8 mouse cellular contexts compared by ENCODE assay signal in genomic region chr7:139212754-139213745, GRCm38 (mm10). TPM values are rescaled to one million over a fixed set of nuclear protein-coding genes. Genes with fewer than 3 reads are reported as not detected.
DNase-seq lines count a peak whose midpoint lies in the region; ATAC-seq lines count a peak whose summit lies in the region.

Gene Lrrc27, plus strand, starts transcription at chr7:139212988.
Gene Stk32c, minus strand, starts transcription at chr7:139213307.

- WGBS in hindbrain, embryonic 14.5 days, result 3% methylated on average over 53 of the region's 53 CpGs

- peak; percentile 99 for DNase-seq in R1 (ENCODE audit: low read depth, low spot score)
- DNase-seq in cerebellum, postnatal 25 days, result peak; percentile 99
- DNase-seq in frontal cortex, postnatal 25 days (ENCODE audit: low spot score in 2 of 2), result peak; percentile 97 to 98
- DNase-seq in hindbrain, embryonic 14.5 days (ENCODE audit: low spot score), result peak; percentile 97
- peak; percentile 98 for DNase-seq in layer of hippocampus, postnatal 36 days
- DNase-seq in lung, postnatal 36 days, result peak; percentile 99
- peak; percentile 100 for DNase-seq in retina, postnatal 1 day
- DNase-seq in urinary bladder, adult 18-20 months (ENCODE audit: low spot score in 2 of 2), result peak; percentile 96 to 98

- no peaks in the 10 kb centered on the region for H3K27me3 ChIP-seq in hindbrain, embryonic 14.5 days (ENCODE audit: control insufficient read depth, insufficient read depth, low read length)

- H3K9me3 ChIP-seq in hindbrain, embryonic 14.5 days (ENCODE audit: control insufficient read depth, low read length), result no peaks in the 10 kb centered on the region

- H3K4me3 ChIP-seq in hindbrain, embryonic 14.5 days (replicated peaks; ENCODE audit: low read length), result peak within 1 kb of the TSS; percentile 55

- H3K4me1 ChIP-seq in hindbrain, embryonic 14.5 days (replicated peaks; ENCODE audit: control insufficient read depth, insufficient read depth, low read length), result peaks cover 11% of the 10 kb centered on the region

- H3K27ac ChIP-seq in hindbrain, embryonic 14.5 days, result peak within 1 kb of the TSS; percentile 88

- H3K9ac ChIP-seq in hindbrain, embryonic 14.5 days, result peak within 1 kb of the TSS; percentile 68

- peak within 1 kb of the TSS; percentile 60 for H3K4me2 ChIP-seq in hindbrain, embryonic 14.5 days (replicated peaks)

- no peaks in the 10 kb centered on the region for H3K36me3 ChIP-seq in hindbrain, embryonic 14.5 days (replicated peaks; ENCODE audit: control insufficient read depth, insufficient read depth)

- peak; percentile 97 for ATAC-seq in hindbrain, embryonic 14.5 days (ENCODE audit: low FRiP score)

RNA-seq across cellular contexts. Expression of gene Lrrc27, which starts in this region (rescaled TPM):
- 5.2 and 6.2 TPM in 2 replicates for polyA plus RNA-seq in hindbrain, embryonic 14.5 days (2014; fragmentation: Nextera tagmentation; extraction: Ambion mirVana)
- 1 to 10 TPM; 5.3 to 5.5 TPM for total RNA-seq in layer of hippocampus, postnatal 36 days (2021)

RNA-seq across cellular contexts. Expression of gene Stk32c, which starts in this region (rescaled TPM):
- 1.2 and 2.8 TPM in 2 replicates for polyA plus RNA-seq in hindbrain, embryonic 14.5 days (2014; fragmentation: Nextera tagmentation; extraction: Ambion mirVana)
- 100 to 1,000 TPM; 101 to 105 TPM for total RNA-seq in layer of hippocampus, postnatal 36 days (2021)

Comparison
In these comparisons a context has a peak if more than half of its experiments do, and no peak if none do; other contexts are left out.
1. Peak in every context shown above with its lines: DNase-seq, ATAC-seq, H3K4me3 ChIP-seq and H3K27ac ChIP-seq.